Mouse (Mus musculus): ENCODE results near the gene Hoxb5.
A peak's percentile ranks its signal among the peaks of the same experiment; 100 is the strongest.

Gene Hoxb5

GRCm38 (mm10) chr11:96288455-96289221, 14.5 kb upstream of the Hoxb5 start:
- no peak for DNase-seq (ENCODE audit: low spot score)

DNA sequence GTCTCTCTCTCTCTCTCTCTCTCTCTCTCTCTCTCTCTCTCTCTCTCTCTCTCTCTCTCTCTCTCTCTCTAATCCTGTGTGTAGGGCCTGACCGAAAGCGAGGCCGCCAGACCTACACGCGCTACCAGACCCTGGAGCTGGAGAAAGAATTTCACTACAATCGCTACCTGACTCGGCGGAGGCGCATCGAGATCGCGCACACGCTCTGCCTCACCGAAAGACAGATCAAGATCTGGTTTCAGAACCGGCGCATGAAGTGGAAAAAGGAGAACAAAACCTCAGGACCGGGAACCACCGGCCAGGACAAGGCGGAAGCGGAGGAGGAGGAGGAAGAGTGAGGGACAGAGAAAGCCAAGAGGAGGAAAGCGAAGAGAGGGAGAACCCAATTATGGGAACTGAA, 13.8 kb upstream of the Hoxb5 start:
- no peak for DNase-seq (ENCODE audit: low spot score)

- DNase-seq (ENCODE audit: low spot score): no peak
These were observed 13.3 kb upstream of the Hoxb5 start for GRCm38 (mm10) chr11:96289837-96290236.

DNA sequence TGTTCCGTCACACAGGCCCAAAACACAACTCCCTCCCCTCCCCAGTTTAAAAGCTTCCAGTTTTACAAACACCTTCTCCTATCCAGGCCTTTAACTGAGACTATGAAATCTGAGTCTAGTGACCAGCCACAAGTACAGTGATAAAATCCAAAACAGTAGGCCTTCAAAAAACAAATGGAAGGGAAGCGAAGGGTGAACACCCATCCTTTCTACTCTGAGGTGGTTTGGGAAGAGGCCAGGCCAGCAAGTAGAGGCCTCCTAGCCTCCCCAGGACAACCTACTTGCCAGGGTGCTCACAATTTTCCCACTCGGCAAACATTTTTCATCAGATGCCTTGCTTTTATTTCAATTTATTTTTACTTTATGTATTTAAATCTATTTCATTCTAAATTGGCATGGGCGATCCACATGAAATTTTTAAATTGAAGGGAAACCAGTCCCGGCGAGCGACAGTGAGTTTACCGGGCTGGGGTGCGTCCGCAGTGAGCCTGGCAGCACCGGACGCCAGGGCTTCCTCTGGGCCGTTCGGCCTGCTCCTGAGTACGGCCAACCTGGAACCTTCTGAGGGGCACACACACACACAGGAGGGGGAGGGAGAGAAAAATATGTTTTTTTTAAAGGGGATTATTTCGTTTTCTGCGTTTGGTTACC, 12.3 kb upstream of the Hoxb5 start:
- DNase-seq (ENCODE audit: low spot score): no peak

DNA sequence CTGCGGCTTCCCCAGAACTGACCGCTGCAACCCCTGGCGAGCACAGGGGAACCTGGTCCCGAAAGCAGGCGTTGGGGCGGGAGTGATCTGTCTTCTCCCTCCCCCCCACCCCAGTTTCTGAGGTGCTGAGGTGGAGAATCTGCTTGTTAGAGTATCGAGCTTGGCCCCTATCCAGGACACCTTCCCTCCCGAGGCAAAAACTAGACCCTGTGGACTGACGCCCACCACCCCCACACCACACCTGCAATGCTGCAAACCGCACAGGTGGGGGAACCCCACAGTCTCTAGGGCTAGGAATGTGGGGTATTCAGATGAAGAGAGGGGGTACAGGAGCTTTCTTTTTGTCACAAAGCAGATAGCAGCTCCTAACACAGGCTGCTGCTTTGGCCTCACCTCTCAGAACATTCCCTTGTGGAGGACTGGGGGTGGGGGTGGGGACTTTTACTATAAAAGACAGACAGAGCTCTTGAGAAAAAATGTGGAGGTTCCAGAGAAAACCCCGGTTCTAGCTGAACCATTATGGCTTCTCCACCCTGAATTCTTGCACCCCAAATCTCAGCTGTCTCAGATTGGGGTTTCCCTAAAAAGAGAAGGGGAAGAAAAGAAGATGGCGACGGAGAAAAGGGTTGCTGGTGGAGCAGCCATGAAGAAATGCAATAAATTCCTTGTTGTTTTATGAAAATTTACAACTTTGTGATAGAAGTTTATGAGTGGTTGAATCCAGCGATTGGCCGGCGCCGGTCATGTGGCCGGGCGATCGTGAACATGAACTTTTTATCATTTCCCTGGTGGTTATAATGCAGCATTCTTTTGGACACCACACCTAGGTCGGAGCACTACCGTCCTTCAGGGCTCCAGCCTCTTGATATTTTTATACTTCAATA, 11.2 kb upstream of the Hoxb5 start, which contains the start of gene Hoxb6:
Hoxb6 (plus strand) TSS at position 796 of the 884 bp plus-strand sequence.
- no peak for DNase-seq (ENCODE audit: low spot score)

- no peak for DNase-seq (ENCODE audit: low spot score)
These were observed 10.4 kb upstream of the Hoxb5 start for GRCm38 (mm10) chr11:96292565-96293301.

DNA sequence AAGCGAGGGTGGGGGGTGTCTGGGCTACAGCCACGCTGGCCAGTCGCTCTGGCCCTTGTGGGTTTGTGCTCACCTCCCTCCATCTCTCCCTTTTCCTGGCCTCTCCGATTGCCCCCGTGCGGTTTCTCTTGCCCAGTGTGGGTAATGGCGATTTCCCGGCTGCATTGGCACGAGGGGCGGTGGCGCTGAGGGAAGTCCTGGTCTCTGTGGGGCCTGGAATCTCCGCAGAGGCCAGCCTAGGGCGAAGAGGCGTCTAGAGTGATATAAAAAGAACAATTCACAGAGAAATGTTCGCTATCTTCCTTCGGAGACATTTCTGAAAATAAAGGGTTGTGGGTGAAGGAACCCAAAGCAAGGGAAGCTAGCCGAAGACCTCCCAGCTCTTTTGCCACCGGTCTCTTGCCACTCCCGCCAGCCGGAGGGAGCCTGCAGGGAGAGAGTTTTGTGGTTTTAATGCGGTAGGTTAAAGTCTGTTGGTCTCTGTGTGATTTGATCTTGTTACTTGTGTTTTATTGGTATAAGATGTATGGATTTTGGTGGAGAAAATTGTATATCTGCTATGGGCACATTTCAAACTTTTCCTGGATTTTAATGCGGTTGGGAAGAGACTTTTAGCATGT, 9.7 kb upstream of the Hoxb5 start:
- no peak for DNase-seq (ENCODE audit: low spot score)

- DNase-seq (ENCODE audit: low spot score): peak; percentile 70
These were observed 8.7 kb upstream of the Hoxb5 start for GRCm38 (mm10) chr11:96294245-96295091.

- DNase-seq (ENCODE audit: low spot score): no peak
These were observed 7.9 kb upstream of the Hoxb5 start for GRCm38 (mm10) chr11:96295092-96295835.

GRCm38 (mm10) chr11:96296997-96297396, 6.1 kb upstream of the Hoxb5 start:
- no peak for DNase-seq (ENCODE audit: low spot score)

GRCm38 (mm10) chr11:96297428-96297827, 5.7 kb upstream of the Hoxb5 start:
- no peak for DNase-seq (ENCODE audit: low spot score)

- DNase-seq (ENCODE audit: low spot score): no peak
These were observed 5.0 kb upstream of the Hoxb5 start for GRCm38 (mm10) chr11:96297968-96298635.

- no peak for DNase-seq (ENCODE audit: low spot score)
These were observed 4.1 kb upstream of the Hoxb5 start for GRCm38 (mm10) chr11:96298895-96299667.

DNA sequence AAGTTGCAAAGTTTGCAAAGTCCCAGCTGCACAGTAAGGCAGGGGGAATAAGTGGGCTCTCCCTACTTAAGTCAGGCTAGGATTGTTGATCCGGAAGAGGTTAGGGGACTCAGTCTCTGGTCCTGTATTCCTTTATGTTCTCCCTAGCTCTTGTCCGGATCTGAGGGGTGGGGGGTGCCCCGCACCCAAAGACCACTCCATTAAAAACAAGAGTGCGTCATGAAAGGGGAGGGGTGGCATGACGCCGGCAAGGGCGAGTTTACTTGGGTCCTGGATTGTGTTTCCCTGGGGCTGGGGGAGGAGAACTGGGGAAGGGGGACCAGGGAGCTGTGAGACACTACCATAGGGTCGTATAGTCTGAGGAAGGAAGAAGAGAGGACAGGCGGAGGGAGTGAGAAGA, 3.4 kb upstream of the Hoxb5 start:
- no peak for DNase-seq (ENCODE audit: low spot score)

DNA sequence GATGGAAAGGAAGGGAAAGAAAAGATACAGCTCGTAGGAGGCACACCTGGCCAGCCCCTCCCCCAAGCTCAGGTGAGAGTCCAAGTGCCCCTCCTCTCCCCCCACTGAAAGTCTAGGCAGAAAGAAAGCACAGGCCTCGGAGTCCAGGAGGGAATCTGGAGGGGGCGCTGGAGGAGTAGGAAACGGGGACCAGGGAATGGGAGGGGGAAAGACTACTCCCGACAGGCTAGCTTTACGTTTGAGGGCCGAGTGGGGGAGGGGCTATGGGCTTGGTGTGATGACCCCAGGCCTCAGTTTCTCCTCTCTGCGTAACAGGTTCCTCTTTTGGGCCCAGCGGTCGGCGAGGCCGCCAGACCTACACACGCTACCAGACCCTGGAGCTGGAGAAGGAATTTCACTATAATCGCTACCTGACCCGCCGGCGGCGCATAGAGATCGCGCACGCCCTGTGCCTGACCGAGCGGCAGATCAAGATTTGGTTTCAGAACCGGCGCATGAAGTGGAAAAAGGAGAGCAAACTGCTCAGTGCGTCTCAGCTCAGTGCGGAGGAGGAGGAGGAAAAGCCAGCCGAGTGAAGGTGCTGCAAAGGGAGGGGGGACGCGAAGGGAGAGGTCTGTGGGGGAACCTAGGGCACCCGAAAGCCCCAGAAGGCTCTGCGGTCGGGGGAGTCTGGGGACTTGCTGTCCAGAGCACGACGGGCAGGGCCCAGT, 2.6 kb upstream of the Hoxb5 start:
- DNase-seq (ENCODE audit: low spot score): no peak

DNA sequence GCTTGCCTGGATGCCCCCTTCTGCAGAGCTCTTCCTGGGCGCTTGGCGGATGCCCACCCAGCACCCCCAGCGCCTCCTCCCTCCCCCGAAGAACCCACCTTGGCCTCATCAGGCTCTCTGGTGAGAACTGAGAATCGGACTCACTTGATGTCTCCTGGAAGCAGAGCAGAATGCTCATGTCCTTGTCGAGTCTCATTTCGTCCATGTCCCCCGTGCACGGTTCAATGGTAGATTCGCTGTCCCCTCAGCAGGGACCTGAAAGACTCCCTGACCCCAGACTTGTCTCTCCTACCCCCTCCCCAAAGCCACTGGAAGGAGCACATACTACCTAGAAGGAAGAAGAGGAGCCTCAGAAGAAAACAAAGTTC, 2.1 kb upstream of the Hoxb5 start:
- DNase-seq (ENCODE audit: low spot score): no peak

DNA sequence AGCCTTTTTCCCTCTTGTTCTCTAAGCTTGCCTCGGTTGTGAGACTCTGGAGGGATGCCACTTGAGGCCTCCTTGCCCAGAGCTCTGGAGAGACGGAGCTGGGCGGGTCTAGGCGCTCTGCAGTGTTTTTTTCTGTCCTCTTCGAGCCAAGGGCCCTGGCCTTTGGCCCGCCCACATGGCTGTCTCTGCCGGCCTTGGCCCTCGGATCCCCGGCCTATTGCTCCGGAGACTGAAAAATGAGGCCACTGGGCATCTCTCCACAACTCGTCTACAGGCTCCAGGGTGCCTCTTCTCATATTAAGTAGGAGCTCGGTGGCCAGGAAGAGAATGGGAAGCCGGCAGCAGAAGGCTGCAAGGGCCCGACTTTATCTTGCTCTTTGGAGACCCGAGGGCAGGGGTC, 1.3 kb upstream of the Hoxb5 start:
- no peak for DNase-seq (ENCODE audit: low spot score)
